Mouse (Mus musculus) fat pad, adult 2 months (tissue): ENCODE data around the gene Bcl2a1b.
"Not testable (repeated sequence)": the region's sequence is repeated elsewhere in the genome, so short reads cannot be mapped to it uniquely, and the experiment has no call there.

Experiments
- DNase-seq: peaks from one replicate; pipeline ENCODE4 v3.0.0-alpha.2; 2011; ENCODE audit warnings: low read depth, low spot score; ENCODE audit errors: extremely low read depth

Bcl2a1b gene

DNA sequence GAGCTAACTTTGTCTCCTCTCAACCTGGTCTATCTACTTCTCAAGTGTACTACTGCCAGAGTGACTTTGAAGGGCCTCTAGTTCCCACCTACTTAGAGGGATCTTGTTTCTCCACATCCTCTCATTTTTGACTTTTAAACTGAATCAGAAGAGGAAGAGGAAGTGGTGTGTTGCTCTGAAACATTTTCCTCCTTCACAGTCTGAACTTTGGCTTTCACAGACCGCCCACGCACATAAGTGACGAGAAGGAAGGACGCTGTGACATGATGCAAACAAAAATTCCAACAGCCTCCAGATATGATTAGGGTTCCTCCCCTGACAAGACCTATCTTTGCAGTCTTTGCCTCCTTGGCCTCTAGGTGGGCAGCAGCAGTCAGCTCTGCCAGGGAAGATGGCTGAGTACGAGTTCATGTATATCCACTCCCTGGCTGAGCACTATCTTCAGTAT is at the start of gene Bcl2a1b, which contains the start of gene Gm29094:
TSS of gene Bcl2a1b (plus strand) at position 241 of the 448 bp plus-strand sequence.
TSS of gene Gm29094 (plus strand) at position 411 of the 448 bp plus-strand sequence.
- not testable (repeated sequence) for DNase-seq

DNA sequence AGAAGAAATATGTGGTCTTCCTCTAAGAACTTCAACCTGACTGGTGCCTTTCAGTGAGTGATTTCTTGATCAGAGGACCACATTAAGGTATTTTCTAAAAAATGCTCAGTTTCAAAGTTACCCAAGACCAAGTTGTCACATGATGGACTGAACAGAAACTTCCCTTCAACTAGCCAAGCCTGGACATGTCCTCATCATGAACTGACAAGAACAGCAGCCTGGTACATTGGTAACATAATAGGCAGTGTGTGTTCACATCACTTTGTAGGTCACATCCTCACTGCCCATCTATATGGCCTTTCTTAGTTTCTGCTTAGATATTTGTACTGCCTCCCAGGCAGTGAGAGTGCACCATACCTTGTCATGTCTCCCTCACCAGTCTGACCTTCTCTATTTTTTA is 26.5 kb upstream of the Bcl2a1b start:
- DNase-seq: not testable (repeated sequence)

DNA sequence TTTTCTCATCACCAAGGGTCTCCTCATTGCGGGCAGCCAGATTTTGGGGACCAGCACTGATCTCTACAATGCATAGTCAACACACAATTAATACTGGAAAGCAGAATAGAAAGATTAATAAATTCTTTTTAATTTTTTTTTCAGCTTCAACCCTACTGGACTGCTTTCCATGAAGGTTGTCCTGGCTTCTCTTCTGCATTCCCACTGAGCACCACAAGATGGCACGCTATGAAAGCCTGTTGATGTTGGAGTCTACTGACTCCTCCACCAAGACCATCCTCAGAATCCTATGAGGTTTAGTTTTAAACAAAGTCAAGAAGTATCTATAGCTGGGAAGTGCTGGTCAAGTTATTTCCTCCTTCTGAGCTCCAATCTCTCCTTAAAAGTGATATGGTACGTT is 20.2 kb upstream of the Bcl2a1b start:
- DNase-seq: not testable (repeated sequence)

DNA sequence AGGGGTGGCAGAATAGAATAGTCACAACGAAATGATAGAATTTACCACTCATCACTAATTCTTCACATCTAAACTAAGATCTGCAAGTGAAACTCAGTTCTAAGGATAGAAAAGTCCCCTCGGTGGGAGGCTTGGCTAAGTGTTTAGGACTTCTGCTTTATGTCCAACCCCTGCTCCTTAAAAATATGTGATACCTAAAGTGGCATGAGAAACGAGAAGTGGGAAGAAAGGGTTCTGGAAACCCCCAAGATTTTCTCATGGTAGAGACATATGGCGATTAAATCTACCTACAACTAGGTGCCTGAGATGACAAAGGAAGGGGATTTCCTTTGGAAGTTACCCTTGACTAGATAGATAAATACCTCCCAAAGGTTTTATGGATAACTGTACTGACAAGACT is 19.5 kb upstream of the Bcl2a1b start:
- DNase-seq: not testable (repeated sequence)

DNA sequence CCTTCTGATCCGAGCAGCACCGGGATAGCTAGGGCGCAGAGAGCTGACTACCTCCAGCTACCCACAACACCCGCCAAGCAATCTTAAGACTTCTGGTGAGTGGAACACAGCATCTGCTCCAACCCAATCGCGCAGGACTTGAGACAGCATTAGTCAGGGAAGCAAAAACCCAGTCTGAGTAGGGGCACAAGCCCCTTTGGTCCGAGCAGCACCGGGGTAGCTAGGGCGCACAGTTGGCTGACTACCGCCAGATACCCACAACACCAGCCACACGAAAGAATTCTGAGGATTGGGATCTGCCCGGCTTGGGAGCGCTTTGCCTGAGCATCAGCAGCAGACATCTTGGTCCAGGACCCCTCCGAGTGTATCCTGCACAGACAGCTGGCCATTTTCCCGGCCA is 12.0 kb upstream of the Bcl2a1b start:
- DNase-seq: not testable (repeated sequence)

DNA sequence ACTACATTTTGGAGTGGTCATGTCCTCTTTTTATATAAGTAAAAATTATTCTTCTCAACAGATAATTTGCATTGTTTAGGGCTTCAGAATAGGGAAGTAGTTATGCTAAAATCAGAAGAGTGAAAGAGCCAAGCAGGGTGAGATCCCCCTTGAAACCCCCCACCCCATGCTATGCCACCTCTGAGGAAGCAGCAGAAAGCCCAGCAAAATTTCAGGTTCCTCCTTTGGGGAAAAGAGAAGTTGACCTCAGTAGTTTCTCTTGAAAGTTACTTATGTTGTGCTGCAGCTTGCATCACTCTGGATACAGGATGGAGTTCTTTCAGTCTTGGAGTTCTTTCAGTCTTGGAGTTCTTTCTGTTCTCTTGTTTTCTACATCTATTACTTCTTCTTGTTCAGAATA is 3.5 kb upstream of the Bcl2a1b start:
- DNase-seq: not testable (repeated sequence)

DNA sequence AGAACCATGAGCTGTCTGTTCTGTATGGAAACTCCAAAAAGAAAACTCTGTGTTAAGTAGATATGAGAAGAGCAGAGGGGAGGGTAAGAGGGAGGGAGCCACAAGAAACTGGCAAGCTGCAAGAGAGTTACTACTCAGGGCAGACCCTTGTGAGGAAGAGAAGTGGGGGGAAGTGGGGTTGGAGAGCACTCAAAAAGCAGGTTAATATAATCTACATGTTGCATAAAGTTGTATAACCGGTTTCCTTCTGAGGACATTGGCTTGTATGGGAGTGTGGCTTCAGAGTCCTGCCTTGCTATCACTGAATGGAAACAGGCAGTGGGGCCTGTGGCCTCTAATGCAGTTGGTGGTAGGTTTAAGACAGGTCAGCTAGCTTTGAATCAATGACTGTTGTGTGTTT is 1.5 kb upstream of the Bcl2a1b start:
- not testable (repeated sequence) for DNase-seq

DNA sequence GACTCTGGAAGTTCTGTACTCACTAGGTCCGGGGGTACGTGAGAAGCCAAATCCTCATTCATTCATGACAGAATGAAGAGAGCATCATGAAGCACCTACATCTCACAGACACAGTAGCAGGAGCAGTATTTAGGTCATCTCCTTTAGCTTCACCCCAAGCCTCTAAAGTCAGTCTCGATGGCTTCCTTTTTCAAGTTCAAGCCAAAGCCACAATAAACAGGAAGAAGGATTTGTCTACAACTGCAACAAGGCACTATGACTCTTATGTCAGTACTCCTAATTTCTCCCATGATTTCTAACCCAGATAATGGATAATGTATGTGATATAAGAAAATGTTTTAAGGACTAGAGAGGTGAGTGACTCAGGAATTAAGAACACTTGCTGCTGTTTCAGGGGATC is 660 bp upstream of the Bcl2a1b start:
- DNase-seq: not testable (repeated sequence)

DNA sequence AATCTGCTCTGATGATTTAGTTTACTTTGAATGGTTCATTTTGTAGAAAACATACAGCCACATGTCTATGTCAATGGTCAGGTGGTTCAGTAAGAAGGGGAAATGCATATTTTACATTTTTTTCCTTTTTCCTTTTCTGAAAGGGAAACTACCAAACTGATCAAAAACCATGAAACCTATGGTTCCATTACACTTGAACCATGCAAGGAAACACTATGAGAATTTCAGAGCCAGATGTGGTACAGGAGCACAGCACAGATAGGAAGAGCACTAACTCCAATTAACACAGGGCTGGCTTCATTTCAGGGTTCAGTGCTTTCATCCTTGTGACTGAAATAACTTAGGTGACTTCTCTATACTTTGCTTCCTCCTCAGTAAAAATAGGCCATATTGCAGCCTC is 3.2 kb downstream of the Bcl2a1b start:
- DNase-seq: not testable (repeated sequence)

DNA sequence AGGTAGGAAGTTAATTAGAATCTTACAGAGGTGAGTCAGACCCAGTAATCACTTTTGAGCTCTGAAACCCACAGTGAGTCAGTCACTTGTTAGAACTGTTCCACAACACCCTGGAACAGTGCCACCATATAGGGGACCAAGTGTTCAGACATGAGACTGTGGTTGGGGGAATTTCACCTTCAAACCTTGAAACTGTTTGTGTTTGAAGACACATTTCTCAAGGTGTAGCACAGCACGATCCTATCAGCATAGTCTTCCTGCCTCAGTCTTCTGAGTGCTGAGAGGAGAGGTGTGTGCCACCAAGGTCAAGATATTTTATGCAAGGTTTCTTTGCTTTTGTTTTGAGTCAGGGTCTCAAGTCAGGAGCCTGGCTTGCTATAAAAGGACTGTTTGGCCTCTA is 9.9 kb downstream of the Bcl2a1b start:
- DNase-seq: not testable (repeated sequence)

DNA sequence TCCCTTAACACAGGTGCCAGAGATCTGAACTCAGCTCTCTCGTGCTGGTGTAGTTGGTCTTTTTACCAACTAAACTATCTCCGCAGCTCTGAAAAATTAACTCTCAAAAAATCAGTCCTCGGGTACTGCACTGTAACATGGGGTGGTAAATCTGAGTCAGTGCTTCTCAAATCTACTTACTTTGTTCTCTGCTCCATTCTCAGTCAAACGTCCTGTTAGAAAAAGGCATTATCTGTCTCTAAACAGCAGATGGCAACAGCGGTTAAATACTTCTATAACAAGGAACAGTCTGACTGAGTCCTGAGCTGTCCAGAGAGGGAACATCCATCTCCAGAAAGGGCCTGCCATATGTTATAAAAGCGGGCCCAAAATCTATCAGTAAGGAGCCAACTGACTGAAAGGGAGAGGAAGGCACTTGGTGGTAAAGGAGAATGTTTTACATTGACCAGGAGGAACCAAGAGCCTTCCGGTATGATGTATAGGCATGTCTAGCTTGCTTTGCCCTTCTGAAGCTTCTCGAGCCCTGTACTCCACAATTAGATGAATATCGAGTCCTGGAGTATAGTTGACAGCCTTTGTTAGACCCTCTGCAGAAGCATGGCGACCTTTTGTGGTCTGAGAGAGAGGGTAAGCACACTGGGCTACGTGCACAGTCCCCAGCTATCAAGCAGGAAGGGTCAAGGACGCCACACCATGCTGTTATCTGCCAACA is 11.5 kb downstream of the Bcl2a1b start, which contains the start of gene Mthfs:
TSS of gene Mthfs (plus strand) at position 324 of the 712 bp plus-strand sequence.
- not testable (repeated sequence) for DNase-seq

DNA sequence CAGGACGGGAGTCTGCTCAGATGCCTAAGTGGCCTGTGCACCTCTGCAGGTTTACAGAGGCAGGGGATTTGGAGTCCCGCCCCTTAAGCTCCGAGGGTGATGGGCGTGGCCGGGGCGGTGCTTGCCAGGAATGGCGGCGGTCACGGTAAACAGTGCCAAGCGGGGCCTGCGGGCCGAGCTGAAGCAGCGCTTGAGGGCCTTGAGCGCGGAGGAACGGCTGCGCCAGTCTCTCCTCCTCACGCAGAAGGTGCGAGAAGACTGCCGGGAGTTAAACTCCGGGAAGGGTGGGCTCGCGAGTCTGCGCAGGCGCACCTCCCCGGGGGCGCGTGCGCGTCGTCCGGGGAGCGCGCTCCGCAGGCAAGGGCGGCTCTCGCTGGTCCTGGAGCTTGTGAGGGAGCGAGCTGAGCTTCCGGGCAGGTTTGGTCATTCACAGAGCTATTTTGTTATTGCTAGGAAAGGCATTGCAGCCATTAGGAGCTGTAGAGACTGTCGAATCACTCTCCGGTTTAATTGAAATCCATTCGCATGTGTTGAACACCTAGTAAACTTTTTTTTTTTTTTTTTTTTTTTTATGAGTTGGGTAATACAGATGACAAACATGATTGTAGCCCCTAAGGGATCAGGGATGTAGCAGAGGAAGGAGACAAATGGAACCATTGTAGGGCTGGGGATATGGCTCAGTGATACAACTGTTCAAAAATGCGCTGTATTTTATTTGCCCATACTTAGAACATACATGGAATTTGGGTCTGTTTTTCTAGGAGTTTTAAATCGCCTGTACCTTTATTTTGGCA is 12.3 kb downstream of the Bcl2a1b start:
- not testable (repeated sequence) for DNase-seq

DNA sequence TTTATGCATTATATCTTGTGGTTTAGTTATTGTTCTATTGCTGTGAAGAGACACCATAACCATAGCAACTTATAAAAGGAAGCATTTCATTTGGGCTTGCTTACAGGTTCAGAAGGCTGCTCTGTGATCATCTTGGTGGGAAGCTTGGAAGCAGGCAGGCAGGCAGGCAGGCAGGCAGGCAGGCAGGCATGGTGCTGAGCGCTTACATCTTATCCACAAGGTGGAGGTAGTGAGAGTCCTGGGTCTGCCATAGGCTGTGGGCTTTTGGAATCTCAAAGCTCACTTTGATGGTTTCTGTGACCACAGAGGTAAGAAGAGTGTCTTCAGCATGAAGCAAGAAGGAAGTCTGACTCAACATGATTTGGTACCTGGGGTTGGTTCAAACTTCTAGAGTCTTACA is 13.4 kb downstream of the Bcl2a1b start:
- DNase-seq: not testable (repeated sequence)

DNA sequence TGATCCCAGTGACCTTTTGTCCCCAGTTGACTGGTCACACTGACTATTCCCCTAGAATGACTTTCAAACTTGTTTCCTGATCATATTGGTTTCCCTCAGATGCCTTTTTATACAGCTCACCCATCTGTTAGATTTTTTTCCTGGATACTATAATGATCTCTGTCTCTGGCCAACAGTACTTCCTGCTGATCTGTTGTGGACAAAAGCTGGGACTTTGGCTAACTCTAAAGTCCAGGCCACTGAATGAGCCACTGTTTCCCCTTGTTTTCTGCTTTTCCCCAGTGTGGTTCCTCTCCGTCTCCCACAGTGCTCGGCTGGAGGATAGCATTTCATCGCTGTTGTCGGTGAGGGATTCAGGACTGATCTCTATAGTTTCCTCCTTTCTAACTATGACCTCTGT is 19.2 kb downstream of the Bcl2a1b start:
- not testable (repeated sequence) for DNase-seq

DNA sequence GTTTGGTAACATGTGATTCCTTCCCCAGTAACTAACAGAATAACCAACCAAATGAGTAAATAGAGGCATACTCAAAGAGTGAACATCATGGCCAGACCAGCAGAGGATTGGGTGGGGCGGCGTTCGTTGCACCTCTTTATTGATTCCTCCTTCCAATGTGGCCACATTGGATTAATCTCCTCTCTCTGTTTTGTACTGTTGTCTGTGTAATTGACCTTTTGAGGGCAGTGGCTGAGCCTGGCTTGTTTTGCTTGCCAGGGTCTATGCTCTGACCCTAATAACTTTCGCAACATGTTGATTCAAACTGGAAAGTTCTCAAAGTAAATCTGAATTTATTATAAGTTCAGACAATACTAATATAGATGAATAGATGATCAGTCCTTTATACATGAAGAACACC is 20.7 kb downstream of the Bcl2a1b start:
- not testable (repeated sequence) for DNase-seq

DNA sequence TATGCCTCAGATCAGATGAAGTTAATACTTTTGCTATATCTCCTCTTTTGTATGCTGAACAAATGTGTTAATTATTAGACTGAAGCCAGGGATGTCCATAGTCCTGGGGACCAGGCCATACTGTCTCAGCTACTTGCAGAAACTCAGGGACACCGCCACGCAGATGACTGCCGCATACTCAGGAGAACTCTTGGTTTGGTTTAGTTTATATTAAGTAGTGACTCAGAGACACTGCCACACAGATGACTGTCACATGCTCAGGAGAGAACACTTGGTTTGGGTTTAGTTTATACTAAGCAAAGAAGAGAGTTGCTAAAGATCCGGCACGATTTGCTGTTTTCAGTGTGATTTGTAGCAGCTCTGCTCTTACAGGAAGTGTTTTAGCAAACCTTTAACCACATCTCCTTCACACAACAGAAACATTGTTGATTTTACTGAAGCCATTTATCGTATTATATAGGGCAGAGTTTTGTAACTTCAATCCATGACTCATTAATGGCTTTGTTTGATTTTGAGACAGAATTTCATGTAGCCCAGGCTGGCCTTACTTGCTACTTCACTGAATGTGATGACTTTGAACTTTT is 21.8 kb downstream of the Bcl2a1b start:
- DNase-seq: not testable (repeated sequence)

DNA sequence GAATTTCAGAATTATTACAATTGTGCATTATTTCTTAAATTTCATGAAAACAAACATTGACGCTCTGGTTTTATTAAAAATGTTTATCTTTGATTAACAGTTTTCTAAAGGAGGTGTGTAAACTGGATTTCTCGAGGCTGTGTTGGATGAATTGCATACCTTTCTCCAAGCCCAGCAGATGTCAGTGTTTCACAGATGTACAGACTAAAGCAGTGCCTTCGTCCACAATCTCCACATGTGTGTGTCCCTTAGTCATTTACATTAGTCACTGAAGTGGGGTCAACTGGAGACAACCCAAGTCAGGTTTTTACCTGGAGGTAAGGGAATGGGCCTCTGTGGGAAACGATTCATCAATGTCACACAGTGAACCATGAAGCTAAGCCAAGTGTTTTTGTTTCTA is 27.1 kb downstream of the Bcl2a1b start:
- DNase-seq: no peak

DNA sequence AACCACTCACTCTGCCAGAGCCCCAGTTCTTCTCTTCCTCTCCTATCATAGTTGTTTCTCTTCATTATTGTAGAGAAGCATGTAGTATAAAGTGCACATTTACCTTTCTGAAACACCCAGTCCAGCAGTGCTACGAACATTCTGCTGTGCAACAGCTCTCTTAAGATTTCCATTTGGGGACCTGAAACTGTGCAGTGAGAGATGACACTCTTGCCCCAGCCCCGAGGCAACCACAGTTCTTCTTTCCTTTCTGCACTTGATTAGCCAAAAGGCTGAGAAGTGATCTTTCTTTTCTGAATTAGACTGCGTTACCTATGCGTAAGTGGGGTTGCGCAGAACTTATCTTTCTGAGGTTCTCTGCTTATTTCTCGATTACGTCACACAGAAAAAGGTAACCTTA is 29.1 kb downstream of the Bcl2a1b start:
- DNase-seq: no peak

DNA sequence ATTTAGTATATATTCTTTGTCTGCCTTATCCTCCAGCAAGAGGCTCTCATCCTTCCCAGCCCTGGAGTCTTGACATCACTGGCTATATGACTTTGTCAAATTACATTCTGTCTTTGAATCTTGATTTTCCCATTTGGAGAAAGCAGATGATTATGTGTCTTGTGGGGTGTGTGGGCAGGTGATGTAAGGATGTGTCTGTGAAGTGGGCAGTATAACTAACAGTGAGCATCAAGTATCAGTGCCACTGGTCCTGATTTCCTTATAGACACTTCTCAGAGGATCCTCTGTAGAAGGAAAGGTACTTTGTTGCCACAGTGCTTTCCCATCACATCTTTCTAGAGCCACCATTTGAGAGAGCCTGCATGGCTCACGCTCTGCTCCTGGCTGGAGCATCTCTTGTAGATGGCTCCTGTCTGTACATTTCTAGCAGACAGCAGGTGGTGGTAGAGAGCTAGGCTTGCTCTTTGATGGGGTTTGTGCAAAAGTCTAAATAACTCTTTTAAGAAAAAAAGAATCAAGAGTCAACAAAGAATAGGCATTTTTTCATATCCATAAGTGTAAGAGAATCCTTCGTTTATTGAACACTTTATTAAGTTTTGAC is 32.0 kb downstream of the Bcl2a1b start:
- not testable (repeated sequence) for DNase-seq

DNA sequence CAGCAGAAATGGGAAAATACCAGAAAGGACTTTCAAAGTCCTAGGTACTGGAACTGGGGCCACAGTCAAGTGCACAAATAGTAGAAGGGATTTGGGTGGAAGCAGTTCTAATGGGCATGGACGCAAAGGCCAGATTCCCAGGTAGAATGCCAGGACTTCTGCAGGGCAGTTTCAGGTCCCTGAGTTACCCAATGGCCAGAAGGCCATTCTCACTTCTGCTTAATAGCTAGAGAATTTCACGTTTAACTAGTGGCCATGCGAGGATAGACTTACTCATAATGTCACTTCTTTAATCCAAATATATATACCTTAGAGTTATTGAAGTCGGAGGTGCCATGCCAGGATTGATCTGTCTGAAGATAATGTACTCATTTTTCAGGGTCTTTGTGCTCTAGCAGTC is 38.1 kb downstream of the Bcl2a1b start:
- not testable (repeated sequence) for DNase-seq

DNA sequence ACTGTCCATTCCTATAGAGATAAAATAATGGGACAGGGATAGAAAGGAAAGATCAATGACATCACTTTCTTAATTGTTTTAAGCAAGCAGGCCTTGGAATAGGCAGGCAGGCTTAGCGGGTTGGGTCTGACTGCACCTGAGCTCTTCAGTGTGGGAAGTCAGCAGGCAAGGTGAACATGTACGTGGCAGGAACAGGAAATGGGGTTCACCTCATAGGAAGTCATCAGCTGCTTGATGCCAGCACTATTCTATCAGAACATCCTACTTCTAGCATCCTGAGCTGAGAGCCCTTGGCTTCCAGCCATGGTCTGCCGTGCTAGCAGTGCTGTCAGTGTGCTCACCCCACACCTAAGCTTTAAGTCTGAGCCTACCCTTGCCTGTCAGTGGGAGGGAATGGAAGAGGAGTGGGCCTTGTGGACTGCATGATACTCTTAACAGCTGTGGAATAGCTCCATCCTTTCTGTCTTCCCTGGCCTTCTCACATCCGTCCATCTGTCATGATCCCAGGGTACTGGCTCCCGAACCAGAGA is 40.0 kb downstream of the Bcl2a1b start:
- DNase-seq: not testable (repeated sequence)
